Mouse (Mus musculus): Measurements from ENCODE around the gene 4931406P16Rik. TPM values are rescaled to one million over a fixed set of nuclear protein-coding genes. Genes with fewer than 3 reads are reported as not detected.
"Not testable (repeated sequence)": the region's sequence is repeated elsewhere in the genome, so short reads cannot be mapped to it uniquely, and the experiment has no call there.

Gene 4931406P16Rik
- polyA plus RNA-seq, 1 experiment = 45.5 TPM

DNA sequence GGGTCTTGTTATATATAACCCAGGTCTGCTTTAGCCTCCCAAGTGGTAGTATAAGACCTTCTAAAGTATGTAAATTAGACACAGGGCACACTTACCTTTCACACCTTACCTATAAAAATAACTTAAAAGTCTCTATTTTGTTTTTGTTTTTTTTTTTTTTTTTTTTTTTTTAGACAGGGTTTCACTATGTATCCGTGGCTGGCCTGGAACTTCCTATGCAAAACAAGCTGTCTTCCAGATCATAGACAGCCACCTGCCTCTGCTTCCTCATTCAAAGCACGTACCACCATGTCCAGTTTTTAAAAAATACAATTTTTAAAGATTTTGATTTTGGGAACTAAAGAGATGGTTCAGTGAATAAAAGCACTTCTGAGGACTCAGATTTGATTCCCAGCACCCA, 23.9 kb upstream of the 4931406P16Rik start:
- DNase-seq (ENCODE audit: low read depth) = no peak
- TF ChIP-seq POLR2A (IDR thresholded peaks at IDR 0.05; ENCODE audit: borderline replicate concordance, extremely low read depth, insufficient read depth, insufficient read length, poor library complexity, severe bottlenecking) = no peak
- TF ChIP-seq CTCF (IDR thresholded peaks at IDR 0.05; ENCODE audit: borderline replicate concordance, extremely low read depth, insufficient read depth, insufficient read length) = no peak

DNA sequence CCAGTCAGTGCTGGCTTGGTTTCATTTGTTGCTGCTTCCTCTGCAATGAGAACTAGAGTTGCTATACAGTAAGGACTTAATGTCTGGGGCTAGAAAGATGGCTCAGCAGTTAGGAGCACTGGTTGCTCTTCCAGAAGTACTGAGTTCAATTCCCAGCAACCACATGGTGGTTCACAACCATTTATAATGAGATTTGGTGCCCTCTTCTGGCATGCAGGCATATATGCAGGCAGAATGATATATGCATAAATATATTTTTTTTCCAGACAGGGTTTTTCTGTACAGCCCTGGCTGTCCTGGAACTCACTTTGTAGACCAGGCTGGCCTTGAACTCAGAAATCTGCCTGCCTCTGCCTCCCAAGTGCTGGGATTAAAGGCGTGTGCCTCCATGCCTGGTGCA, 23.2 kb upstream of the 4931406P16Rik start:
- DNase-seq (ENCODE audit: low read depth) = not testable (repeated sequence)

GRCm38 (mm10) chr7:34327493-34327892, 14.1 kb upstream of the 4931406P16Rik start:
- TF ChIP-seq POLR2A (IDR thresholded peaks at IDR 0.05; ENCODE audit: borderline replicate concordance, extremely low read depth, insufficient read depth, insufficient read length, poor library complexity, severe bottlenecking) = no peak
- no peak for TF ChIP-seq CTCF (IDR thresholded peaks at IDR 0.05; ENCODE audit: borderline replicate concordance, extremely low read depth, insufficient read depth, insufficient read length)
- no peak for DNase-seq (ENCODE audit: low read depth)

GRCm38 (mm10) chr7:34324857-34325256, 11.5 kb upstream of the 4931406P16Rik start:
- no peak for DNase-seq (ENCODE audit: low read depth)
- no peak for TF ChIP-seq CTCF (IDR thresholded peaks at IDR 0.05; ENCODE audit: borderline replicate concordance, extremely low read depth, insufficient read depth, insufficient read length)
- no peak for TF ChIP-seq POLR2A (IDR thresholded peaks at IDR 0.05; ENCODE audit: borderline replicate concordance, extremely low read depth, insufficient read depth, insufficient read length, poor library complexity, severe bottlenecking)

DNA sequence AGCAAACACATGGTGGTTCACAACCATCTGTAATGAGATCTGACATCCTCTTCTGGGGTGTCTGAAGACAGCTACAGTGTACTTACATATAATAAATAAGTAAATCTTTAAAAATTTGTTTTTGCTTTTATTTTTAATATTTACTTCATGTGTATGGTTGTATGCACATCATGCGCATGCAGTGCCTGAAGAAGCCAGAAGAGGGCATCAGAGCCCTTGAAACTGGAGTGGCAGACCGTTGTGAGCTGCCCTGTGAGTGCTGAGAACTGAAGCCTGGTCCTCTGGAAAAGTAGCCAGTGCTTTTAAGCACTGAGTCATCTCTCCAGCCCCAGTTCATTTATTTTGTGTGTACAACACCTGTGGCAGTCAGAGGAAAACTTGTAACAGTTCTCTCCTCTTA, 10.7 kb upstream of the 4931406P16Rik start:
- TF ChIP-seq CTCF (IDR thresholded peaks at IDR 0.05; ENCODE audit: borderline replicate concordance, extremely low read depth, insufficient read depth, insufficient read length) (peak; percentile 10; the same call in 1 of the 2 replicates), POLR2A (IDR thresholded peaks at IDR 0.05; ENCODE audit: borderline replicate concordance, extremely low read depth, insufficient read depth, insufficient read length, poor library complexity, severe bottlenecking) (no peak)

DNA sequence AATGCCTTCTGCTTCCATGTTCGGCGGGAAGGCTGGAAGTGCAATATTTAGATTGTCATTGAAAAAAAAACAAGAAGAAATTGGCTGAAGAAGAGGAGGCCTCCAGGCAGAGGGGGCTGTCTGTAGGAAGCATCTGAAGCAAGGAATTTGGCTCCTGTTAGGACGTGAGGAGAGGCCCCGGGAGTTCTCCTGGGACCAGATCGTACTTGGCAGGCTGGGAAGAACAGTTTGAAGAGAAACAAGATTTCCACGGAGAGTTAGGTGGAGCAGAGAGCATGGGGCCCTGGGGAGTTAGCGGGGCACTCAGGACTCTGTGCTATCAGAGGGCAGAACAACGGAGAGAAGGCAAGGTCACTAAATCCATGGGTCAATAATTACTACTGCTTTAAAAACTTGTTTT, 10.0 kb upstream of the 4931406P16Rik start:
- no peak for DNase-seq (ENCODE audit: low read depth)
- no peak for TF ChIP-seq CTCF (IDR thresholded peaks at IDR 0.05; ENCODE audit: borderline replicate concordance, extremely low read depth, insufficient read depth, insufficient read length)
- TF ChIP-seq POLR2A (IDR thresholded peaks at IDR 0.05; ENCODE audit: borderline replicate concordance, extremely low read depth, insufficient read depth, insufficient read length, poor library complexity, severe bottlenecking) = no peak

More for the DNA sequence above, 10.7 kb upstream of the 4931406P16Rik start:
- no peak for DNase-seq (ENCODE audit: low read depth)

DNA sequence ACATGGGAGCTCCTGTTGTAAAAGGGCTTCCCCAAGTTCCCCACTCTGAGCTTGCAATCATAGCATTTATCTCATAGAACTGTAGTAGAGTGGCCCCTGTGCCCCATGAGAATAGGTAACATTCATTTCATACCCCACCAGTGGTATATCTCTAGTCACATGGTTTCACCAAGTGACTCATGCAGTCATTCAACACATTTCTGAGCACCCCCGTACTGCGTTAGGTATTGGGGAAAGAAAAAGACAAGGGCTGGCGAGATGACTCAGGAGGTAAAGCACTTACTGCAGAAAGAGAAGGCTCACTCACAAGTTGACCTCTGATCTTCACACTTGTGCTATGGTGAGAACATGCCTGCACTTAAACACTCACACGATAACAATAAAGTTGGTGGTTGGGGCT, 8.6 kb upstream of the 4931406P16Rik start:
- DNase-seq (ENCODE audit: low read depth) = no peak
- TF ChIP-seq CTCF (IDR thresholded peaks at IDR 0.05; ENCODE audit: borderline replicate concordance, extremely low read depth, insufficient read depth, insufficient read length) = no peak

GRCm38 (mm10) chr7:34321119-34321518, 7.8 kb upstream of the 4931406P16Rik start:
- DNase-seq (ENCODE audit: low read depth) = no peak
- TF ChIP-seq POLR2A (IDR thresholded peaks at IDR 0.05; ENCODE audit: borderline replicate concordance, extremely low read depth, insufficient read depth, insufficient read length, poor library complexity, severe bottlenecking) = no peak
- TF ChIP-seq CTCF (IDR thresholded peaks at IDR 0.05; ENCODE audit: borderline replicate concordance, extremely low read depth, insufficient read depth, insufficient read length) = no peak

- no peak for TF ChIP-seq POLR2A (IDR thresholded peaks at IDR 0.05; ENCODE audit: borderline replicate concordance, extremely low read depth, insufficient read depth, insufficient read length, poor library complexity, severe bottlenecking)
- TF ChIP-seq CTCF (IDR thresholded peaks at IDR 0.05; ENCODE audit: borderline replicate concordance, extremely low read depth, insufficient read depth, insufficient read length) = no peak
- peak; percentile 32 for DNase-seq (ENCODE audit: low read depth)
These were observed 6.6 kb upstream of the 4931406P16Rik start for GRCm38 (mm10) chr7:34319957-34320356.

GRCm38 (mm10) chr7:34319123-34319522, 5.8 kb upstream of the 4931406P16Rik start:
- no peak for DNase-seq (ENCODE audit: low read depth)
- TF ChIP-seq CTCF (IDR thresholded peaks at IDR 0.05; ENCODE audit: borderline replicate concordance, extremely low read depth, insufficient read depth, insufficient read length) = no peak
- TF ChIP-seq POLR2A (IDR thresholded peaks at IDR 0.05; ENCODE audit: borderline replicate concordance, extremely low read depth, insufficient read depth, insufficient read length, poor library complexity, severe bottlenecking) = no peak

- DNase-seq (ENCODE audit: low read depth) = peak; percentile 29
- no peak for TF ChIP-seq POLR2A (IDR thresholded peaks at IDR 0.05; ENCODE audit: borderline replicate concordance, extremely low read depth, insufficient read depth, insufficient read length, poor library complexity, severe bottlenecking)
- TF ChIP-seq CTCF (IDR thresholded peaks at IDR 0.05; ENCODE audit: borderline replicate concordance, extremely low read depth, insufficient read depth, insufficient read length) = no peak
These were observed 4.6 kb upstream of the 4931406P16Rik start for GRCm38 (mm10) chr7:34317901-34318476.

DNA sequence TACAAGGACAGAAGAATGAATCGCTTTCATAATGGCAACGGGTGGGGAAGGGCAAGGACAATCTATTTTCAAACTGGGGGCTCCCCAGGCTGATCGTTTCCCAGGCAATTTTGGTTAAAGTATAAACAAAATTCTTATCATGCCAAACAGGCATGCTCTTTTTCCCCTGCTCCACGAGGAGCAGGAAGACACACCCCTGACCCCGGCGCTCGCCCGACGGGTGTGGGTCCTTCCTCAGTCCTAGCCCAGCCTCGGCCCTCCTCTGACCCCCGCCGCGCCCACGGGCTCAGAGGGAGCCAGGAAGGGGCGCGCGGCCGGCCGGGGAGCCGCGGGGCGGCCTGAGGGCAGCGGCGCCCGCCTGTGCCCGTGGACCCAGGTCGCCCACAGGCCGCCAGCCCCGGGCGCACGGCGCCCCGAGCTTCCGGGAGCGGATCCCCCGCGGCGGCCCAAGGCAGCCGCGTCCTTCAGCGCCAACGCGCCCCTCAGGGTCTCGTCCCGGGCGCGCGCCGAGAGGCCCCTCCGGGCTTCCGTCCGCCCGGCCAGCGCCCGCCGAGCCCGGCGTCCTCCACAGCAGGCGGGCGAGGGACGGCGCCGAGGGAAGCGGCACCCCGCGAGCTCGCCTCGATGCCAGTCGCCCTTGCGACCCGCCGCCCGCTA, 437 bp downstream of the 4931406P16Rik start:
- TF ChIP-seq POLR2A (IDR thresholded peaks at IDR 0.05; ENCODE audit: borderline replicate concordance, extremely low read depth, insufficient read depth, insufficient read length, poor library complexity, severe bottlenecking) (no peak), CTCF (IDR thresholded peaks at IDR 0.05; ENCODE audit: borderline replicate concordance, extremely low read depth, insufficient read depth, insufficient read length) (no peak)
- DNase-seq (ENCODE audit: low read depth) = peak; percentile 28

Measured in brain, embryonic 14.5 days (tissue).